Mouse (Mus musculus) monocyte, adult 5-6 weeks (primary cell): ENCODE results near the gene Prdx3. TPM values are rescaled to one million over a fixed set of nuclear protein-coding genes. Genes with fewer than 3 reads are reported as not detected.
"Not testable (repeated sequence)": the region's sequence is repeated elsewhere in the genome, so short reads cannot be mapped to it uniquely, and the experiment has no call there.

ENCODE experiments used
- ATAC-seq: fragments of 153-309, 156-312 bp; replicated peaks from 2 replicates; pipeline ENCODE4 v1.8.0; 2017; ENCODE audit warnings: mild to moderate bottlenecking; ENCODE audit not compliant: low TSS enrichment, insufficient number of reproducible peaks, severe bottlenecking, poor library complexity, low FRiP score
- total RNA-seq: library from RNA; stranded (forward); fragments of 200-1000, 200-491, 200-594 nt; gene quantifications from 3 replicates; pipeline ENCODE4 v1.2.3, GENCODE M21; 2017

The Prdx3 gene
- total RNA-seq, 1 experiment from 2014 or later, result 46.6 TPM

- ATAC-seq, result no peak
These were observed 2.1 kb downstream of the Prdx3 start for GRCm38 (mm10) chr19:60872272-60872671.

- ATAC-seq, result no peak
These were observed 3.0 kb downstream of the Prdx3 start for GRCm38 (mm10) chr19:60871366-60871765.

- no peak for ATAC-seq
These were observed 3.9 kb downstream of the Prdx3 start for GRCm38 (mm10) chr19:60870489-60870888.

- not testable (repeated sequence) for ATAC-seq
These were observed 8.2 kb downstream of the Prdx3 start for GRCm38 (mm10) chr19:60866169-60866568.

GRCm38 (mm10) chr19:60860868-60861700 is 13.3 kb downstream of the Prdx3 start, which contains the start of gene Sfxn4:
Gene Sfxn4, minus strand, starts transcription at chr19:60861479.
- ATAC-seq, result peak; percentile 100

GRCm38 (mm10) chr19:60845731-60846130 is 28.6 kb downstream of the Prdx3 start:
- no peak for ATAC-seq

GRCm38 (mm10) chr19:60843324-60843723 is 31.0 kb downstream of the Prdx3 start:
- ATAC-seq, result no peak

GRCm38 (mm10) chr19:60837747-60838146 is 36.6 kb downstream of the Prdx3 start:
- ATAC-seq, result peak; percentile 85

- peak; percentile 98 for ATAC-seq
These were observed 55.7 kb downstream of the Prdx3 start for GRCm38 (mm10) chr19:60818677-60819076.

Other genes with a start within 250 kb of the Prdx3 start
- 1.1 to 1.9 TPM (median 1.1 TPM) in 3 replicates for gene Nanos1, start 118.6 kb downstream of the Prdx3 start, total RNA-seq
- gene Eif3a, start 83.9 kb downstream of the Prdx3 start, total RNA-seq, result 331 to 382 TPM (median 343 TPM) in 3 replicates
- 35.4 to 39.8 TPM (median 39.7 TPM) in 3 replicates for gene Fam45a, start 63.0 kb downstream of the Prdx3 start, total RNA-seq
- 0.86 to 2.1 TPM (median 1.3 TPM) in 3 replicates for gene Sfxn4, start 13.1 kb downstream of the Prdx3 start, total RNA-seq
- 78.4 to 91.2 TPM (median 81.3 TPM) in 3 replicates for gene Grk5, start 15.2 kb upstream of the Prdx3 start, total RNA-seq